Mouse (Mus musculus): ENCODE results near the gene Pik3r2. TPM values are rescaled to one million over a fixed set of nuclear protein-coding genes. Genes with fewer than 3 reads are reported as not detected.

Gene Pik3r2
- 81.0 and 96.3 TPM in 2 replicates for polyA plus RNA-seq (2015; fragmentation: Nextera tagmentation; extraction: Ambion mirVana)

GRCm38 (mm10) chr8:70776496-70777444 lies at the start of gene Pik3r2:
TSS of gene Pik3r2 (minus strand) at chr8:70776713.

DNA sequence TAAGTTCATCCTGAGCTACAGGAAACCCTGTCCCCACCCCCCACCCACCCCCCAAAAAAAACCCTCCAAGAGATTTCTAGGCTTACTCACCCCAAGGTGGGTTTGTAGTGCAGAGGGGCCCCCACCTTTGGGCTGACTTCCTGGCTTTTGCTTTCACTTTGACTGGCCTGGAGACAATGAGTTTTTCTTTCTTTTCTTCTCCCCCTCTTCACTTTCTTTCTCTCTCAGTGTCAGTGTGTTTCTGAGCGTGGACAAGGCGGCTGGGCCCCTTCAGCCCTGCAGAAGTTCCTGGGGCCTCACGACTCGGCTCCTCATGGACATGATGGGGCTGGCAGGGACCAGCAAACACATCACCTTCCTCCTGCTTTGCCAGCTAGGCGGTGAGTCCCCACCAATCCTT lies 31.7 kb upstream of the Pik3r2 start, which contains the start of gene Il12rb1:
Il12rb1 (plus strand) TSS at position 211 of the 400 bp plus-strand sequence.

GRCm38 (mm10) chr8:70804481-70805206 lies 28.1 kb upstream of the Pik3r2 start, which contains the start of gene Mast3:
TSS of gene Mast3 (minus strand) at chr8:70805054.

GRCm38 (mm10) chr8:70760775-70761406 lies 15.6 kb downstream of the Pik3r2 start, which contains the start of gene Mpv17l2:
TSS of gene Mpv17l2 (minus strand) at chr8:70760946.

DNA sequence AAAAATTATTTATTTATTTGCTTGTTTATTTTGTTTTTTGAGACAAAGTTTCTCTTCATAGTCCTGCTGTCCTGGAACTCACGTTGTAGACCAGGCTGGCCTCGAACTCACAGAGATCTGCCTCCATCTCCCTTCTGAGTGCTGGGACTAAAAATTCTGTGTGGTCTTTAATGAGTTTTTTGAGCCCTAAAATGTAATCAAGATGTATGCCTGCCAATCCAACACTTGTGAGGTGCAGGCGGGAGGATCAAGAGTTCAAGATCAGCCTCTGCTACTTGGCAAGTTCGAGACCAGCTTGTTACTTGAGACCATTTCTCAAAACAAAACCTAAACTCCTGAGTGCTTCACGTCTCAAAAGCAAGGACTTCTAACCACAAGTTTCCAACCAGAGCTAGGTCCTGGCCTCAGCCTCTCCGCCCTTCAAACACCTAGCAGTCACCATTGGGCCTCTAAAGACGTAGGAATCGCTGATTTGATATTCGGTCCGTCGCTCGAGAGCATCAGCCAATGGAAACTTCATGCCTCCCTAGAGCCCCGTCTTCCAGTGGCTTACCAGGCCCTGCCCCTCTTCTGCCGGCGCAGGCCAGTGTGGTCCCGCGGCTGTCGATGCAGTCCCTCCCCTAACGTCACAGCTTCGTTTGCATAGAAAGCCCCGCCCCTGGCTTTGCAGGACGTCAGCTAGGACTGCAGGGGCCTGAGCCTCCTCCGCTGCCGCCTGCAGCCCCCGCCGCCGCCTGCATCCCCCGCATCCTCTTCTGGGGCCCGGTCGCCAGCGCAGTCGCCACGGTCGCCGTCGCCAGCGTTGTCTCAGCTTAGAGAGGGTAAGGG lies 22.3 kb downstream of the Pik3r2 start, which contains the start of gene Rab3a:
Rab3a (plus strand) TSS at position 637 of the 828 bp plus-strand sequence.

GRCm38 (mm10) chr8:70723486-70724210 lies 52.9 kb downstream of the Pik3r2 start, which contains the start of gene Pde4c:
TSS of gene Pde4c (plus strand) at chr8:70723720.

GRCm38 (mm10) chr8:70718297-70718696 lies 58.2 kb downstream of the Pik3r2 start, which contains the start of gene Gm3336:
TSS of gene Gm3336 (plus strand) at chr8:70718543.

Small RNA genes within 50 kb of the gene (microRNA-seq; reads per million reads assigned to microRNA genes)
- 0.87 reads per million for gene Mir7240

Other genes with a start within 250 kb of the Pik3r2 start
- gene Fkbp8, start 249.0 kb downstream of the Pik3r2 start, polyA plus RNA-seq (2015; fragmentation: Nextera tagmentation; extraction: Ambion mirVana), result 305 and 354 TPM in 2 replicates
- 52.3 and 54.9 TPM in 2 replicates for gene Kxd1, start 248.8 kb downstream of the Pik3r2 start, polyA plus RNA-seq (2015; fragmentation: Nextera tagmentation; extraction: Ambion mirVana)
- 11.4 and 14.1 TPM in 2 replicates for gene Ell, start 237.3 kb downstream of the Pik3r2 start, polyA plus RNA-seq (2015; fragmentation: Nextera tagmentation; extraction: Ambion mirVana)
- 113 TPM in 2 replicates for gene Isyna1, start 182.3 kb downstream of the Pik3r2 start, polyA plus RNA-seq (2015; fragmentation: Nextera tagmentation; extraction: Ambion mirVana)
- 221 and 251 TPM in 2 replicates for gene Ssbp4, start 167.8 kb downstream of the Pik3r2 start, polyA plus RNA-seq (2015; fragmentation: Nextera tagmentation; extraction: Ambion mirVana)
- 2.3 and 2.5 TPM in 2 replicates for gene Lrrc25, start 160.6 kb downstream of the Pik3r2 start, polyA plus RNA-seq (2015; fragmentation: Nextera tagmentation; extraction: Ambion mirVana)
- gene Gdf15, start 144.3 kb downstream of the Pik3r2 start, polyA plus RNA-seq (2015; fragmentation: Nextera tagmentation; extraction: Ambion mirVana), result 0.55 and 0.79 TPM in 2 replicates
- 72.8 and 79.8 TPM in 2 replicates for gene Pgpep1, start 116.3 kb downstream of the Pik3r2 start, polyA plus RNA-seq (2015; fragmentation: Nextera tagmentation; extraction: Ambion mirVana)
- gene Lsm4, start 103.5 kb downstream of the Pik3r2 start, polyA plus RNA-seq (2015; fragmentation: Nextera tagmentation; extraction: Ambion mirVana), result 194 and 204 TPM in 2 replicates
- 107 and 140 TPM in 2 replicates for gene Jund, start 77.8 kb downstream of the Pik3r2 start, polyA plus RNA-seq (2015; fragmentation: Nextera tagmentation; extraction: Ambion mirVana)
- gene Iqcn, start 73.3 kb downstream of the Pik3r2 start, polyA plus RNA-seq (2015; fragmentation: Nextera tagmentation; extraction: Ambion mirVana), result 0.03 TPM in 1 of 2 replicates, not detected in the other
- not detected in 2 replicates for gene Gm3336, start 58.2 kb downstream of the Pik3r2 start, polyA plus RNA-seq (2015; fragmentation: Nextera tagmentation; extraction: Ambion mirVana)
- gene Pde4c, start 53.0 kb downstream of the Pik3r2 start, polyA plus RNA-seq (2015; fragmentation: Nextera tagmentation; extraction: Ambion mirVana), result 0.12 and 0.14 TPM in 2 replicates
- gene Rab3a, start 22.0 kb downstream of the Pik3r2 start, polyA plus RNA-seq (2015; fragmentation: Nextera tagmentation; extraction: Ambion mirVana), result 832 and 885 TPM in 2 replicates
- 50.0 and 53.0 TPM in 2 replicates for gene Mpv17l2, start 15.8 kb downstream of the Pik3r2 start, polyA plus RNA-seq (2015; fragmentation: Nextera tagmentation; extraction: Ambion mirVana)
- gene Mast3, start 28.3 kb upstream of the Pik3r2 start, polyA plus RNA-seq (2015; fragmentation: Nextera tagmentation; extraction: Ambion mirVana), result 18.3 and 21.3 TPM in 2 replicates
- 0.09 and 0.14 TPM in 2 replicates for gene Il12rb1, start 31.7 kb upstream of the Pik3r2 start, polyA plus RNA-seq (2015; fragmentation: Nextera tagmentation; extraction: Ambion mirVana)
- gene Arrdc2, start 63.0 kb upstream of the Pik3r2 start, polyA plus RNA-seq (2015; fragmentation: Nextera tagmentation; extraction: Ambion mirVana), result 5.3 and 5.8 TPM in 2 replicates
- gene Kcnn1, start 86.5 kb upstream of the Pik3r2 start, polyA plus RNA-seq (2015; fragmentation: Nextera tagmentation; extraction: Ambion mirVana), result 9.4 and 10.1 TPM in 2 replicates
- 134 and 163 TPM in 2 replicates for gene Ccdc124, start 97.2 kb upstream of the Pik3r2 start, polyA plus RNA-seq (2015; fragmentation: Nextera tagmentation; extraction: Ambion mirVana)
- gene Slc5a5, start 116.0 kb upstream of the Pik3r2 start, polyA plus RNA-seq (2015; fragmentation: Nextera tagmentation; extraction: Ambion mirVana), result 5.6 and 5.9 TPM in 2 replicates
- gene Rpl18a, start 120.7 kb upstream of the Pik3r2 start, polyA plus RNA-seq (2015; fragmentation: Nextera tagmentation; extraction: Ambion mirVana), result 2,423 and 2,642 TPM in 2 replicates
- gene Map1s, start 129.2 kb upstream of the Pik3r2 start, polyA plus RNA-seq (2015; fragmentation: Nextera tagmentation; extraction: Ambion mirVana), result 49.9 and 57.3 TPM in 2 replicates

Measured in neural tube, postnatal 0 days (tissue).